Mouse (Mus musculus) liver, embryonic 13.5 days (tissue): ENCODE data around the gene Bcas3. TPM values are rescaled to one million over a fixed set of nuclear protein-coding genes. Genes with fewer than 3 reads are reported as not detected.

Source experiments
- ATAC-seq: fragments of 200-750 bp; cut with Nextera tagmentation; 2 replicates; pipeline ENCODE4 v1.8.0; 2017; ENCODE audit warnings: low read depth, mild to moderate bottlenecking, moderate number of reproducible peaks, moderate library complexity
- DNase-seq: peaks from one replicate; pipeline ENCODE4 v3.0.0; 2022
- H3K27ac ChIP-seq: fragments of 300-500 bp; sonication (generic); 2 replicates; pipeline ENCODE4 v1.5.1; 2015; ENCODE audit warnings: moderate library complexity, mild to moderate bottlenecking, inconsistent platforms
- H3K27me3 ChIP-seq: fragments of 300-500 bp; sonication (generic); 2 replicates; pipeline ENCODE4 v1.6.1; 2015; ENCODE audit warnings: mild to moderate bottlenecking, inconsistent platforms
- H3K36me3 ChIP-seq: fragments of 300-500 bp; sonication (generic); 2 replicates; pipeline ENCODE4 v1.6.1; 2015; ENCODE audit warnings: mild to moderate bottlenecking, inconsistent platforms
- H3K4me1 ChIP-seq: fragments of 300-500 bp; sonication (generic); replicated peaks from 2 replicates; pipeline ENCODE4 v1.6.1; 2015; ENCODE audit warnings: inconsistent platforms
- H3K4me2 ChIP-seq: fragments of 300-500 bp; sonication (generic); 2 replicates; pipeline ENCODE4 v1.6.1; 2015; ENCODE audit warnings: inconsistent platforms, mild to moderate bottlenecking, moderate library complexity
- H3K4me3 ChIP-seq: fragments of 300-500 bp; sonication (generic); replicated peaks from 2 replicates; pipeline ENCODE4 v1.5.1; 2015; ENCODE audit warnings: mild to moderate bottlenecking, inconsistent platforms
- H3K9ac ChIP-seq: fragments of 300-500 bp; sonication (generic); 2 replicates; pipeline ENCODE4 v1.6.1; 2015; ENCODE audit warnings: mild to moderate bottlenecking, inconsistent platforms
- H3K9me3 ChIP-seq: fragments of 300-500 bp; sonication (generic); replicated peaks from 2 replicates; pipeline ENCODE4 v1.6.1; 2016; ENCODE audit warnings: inconsistent platforms
- WGBS: fragments of 180-500 bp; shearing (Covaris S2); methylation state at CpG from one replicate; pipeline ENCODE4 v1.1.7; 2015; ENCODE audit not compliant: insufficient replicate concordance; 5-methylcytosine and 5-hydroxymethylcytosine counted together
- polyA plus RNA-seq: library from polyadenylated mRNA; unstranded; fragments of >200 nt; fragmentation: Nextera tagmentation; extraction: Ambion mirVana; gene quantifications from 2 replicates; pipeline ENCODE4 v1.2.1, GENCODE M21; 2015

Gene Bcas3
- polyA plus RNA-seq, 1 experiment from 2014 or later, result 13.6 TPM

GRCm38 (mm10) chr11:85628303-85629063 is 275.5 kb downstream of the Bcas3 start:
- no peak for ATAC-seq
- Histone ChIP-seq H3K9ac (no peak overlapping the region), H3K27me3 (no peaks in the 10 kb centered on the region), H3K4me2 (peak overlapping the region; percentile 17; the same call in 1 of the 2 replicates), H3K4me3 (no peak overlapping the region), H3K36me3 (no peaks in the 10 kb centered on the region), H3K9me3 (no peaks in the 10 kb centered on the region), H3K27ac (no peak overlapping the region), H3K4me1 (peaks cover 20% of the 10 kb centered on the region)
- 49% methylated on average over 13 of the region's 13 CpGs for WGBS
- no peak for DNase-seq

GRCm38 (mm10) chr11:85632568-85632981 is 279.6 kb downstream of the Bcas3 start:
- H3K4me2 ChIP-seq, result no peak overlapping the region
- H3K27ac ChIP-seq, result no peak overlapping the region
- H3K4me3 ChIP-seq, result no peak overlapping the region
- no peaks in the 10 kb centered on the region for H3K9me3 ChIP-seq
- no peak overlapping the region for H3K9ac ChIP-seq
- DNase-seq (no peak), ATAC-seq (no peak)
- no peaks in the 10 kb centered on the region for H3K36me3 ChIP-seq
- peaks cover 18% of the 10 kb centered on the region for H3K4me1 ChIP-seq
- WGBS, result 65% methylated on average over 2 of the region's 2 CpGs
- no peaks in the 10 kb centered on the region for H3K27me3 ChIP-seq

GRCm38 (mm10) chr11:85638696-85639495 is 285.9 kb downstream of the Bcas3 start:
- DNase-seq (no peak), ATAC-seq (no peak)
- Histone ChIP-seq H3K27ac (no peak overlapping the region), H3K36me3 (no peaks in the 10 kb centered on the region), H3K9me3 (no peaks in the 10 kb centered on the region), H3K4me3 (no peak overlapping the region), H3K9ac (no peak overlapping the region), H3K4me1 (peaks cover 40% of the 10 kb centered on the region), H3K27me3 (no peaks in the 10 kb centered on the region), H3K4me2 (0 out of 2 replicates have a peak overlapping the region, but pooled peaks have one; percentile 13)
- WGBS, result 67% methylated on average over 12 of the region's 12 CpGs

- no peaks in the 10 kb centered on the region for H3K27me3 ChIP-seq
- no peak for ATAC-seq
- no peak overlapping the region for H3K4me2 ChIP-seq
- H3K4me1 ChIP-seq, result peaks cover 57% of the 10 kb centered on the region
- H3K4me3 ChIP-seq, result no peak overlapping the region
- no peaks in the 10 kb centered on the region for H3K36me3 ChIP-seq
- no peak overlapping the region for H3K27ac ChIP-seq
- 39% methylated on average over 5 of the region's 5 CpGs for WGBS
- no peak for DNase-seq
- no peak overlapping the region for H3K9ac ChIP-seq
- H3K9me3 ChIP-seq, result no peaks in the 10 kb centered on the region
Observed at GRCm38 (mm10) chr11:85640659-85641058, 287.7 kb downstream of the Bcas3 start.

- no peak overlapping the region for H3K4me3 ChIP-seq
- peaks cover 61% of the 10 kb centered on the region for H3K4me1 ChIP-seq
- no peaks in the 10 kb centered on the region for H3K27me3 ChIP-seq
- H3K27ac ChIP-seq, result no peak overlapping the region
- H3K9ac ChIP-seq, result no peak overlapping the region
- no peaks in the 10 kb centered on the region for H3K9me3 ChIP-seq
- no peak overlapping the region for H3K4me2 ChIP-seq
- DNase-seq, result no peak
- 66% methylated on average over 4 of the region's 4 CpGs for WGBS
- H3K36me3 ChIP-seq, result no peaks in the 10 kb centered on the region
- ATAC-seq, result no peak
Observed at GRCm38 (mm10) chr11:85641486-85641885, 288.5 kb downstream of the Bcas3 start.

- DNase-seq (no peak), ATAC-seq (no peak)
- Histone ChIP-seq H3K4me1 (peaks cover 61% of the 10 kb centered on the region), H3K27me3 (no peaks in the 10 kb centered on the region), H3K4me2 (no peak overlapping the region), H3K36me3 (no peaks in the 10 kb centered on the region), H3K4me3 (no peak overlapping the region), H3K9me3 (no peaks in the 10 kb centered on the region), H3K27ac (no peak overlapping the region), H3K9ac (no peak overlapping the region)
- 64% methylated on average over 6 of the region's 6 CpGs for WGBS
Observed at GRCm38 (mm10) chr11:85642591-85642990, 289.6 kb downstream of the Bcas3 start.

GRCm38 (mm10) chr11:85643025-85643424 is 290.1 kb downstream of the Bcas3 start:
- Histone ChIP-seq H3K9ac (no peak overlapping the region), H3K4me3 (no peak overlapping the region), H3K4me2 (no peak overlapping the region), H3K36me3 (no peaks in the 10 kb centered on the region), H3K4me1 (peaks cover 61% of the 10 kb centered on the region), H3K27ac (no peak overlapping the region), H3K27me3 (no peaks in the 10 kb centered on the region), H3K9me3 (no peaks in the 10 kb centered on the region)
- 66% methylated on average over 4 of the region's 4 CpGs for WGBS
- DNase-seq (no peak), ATAC-seq (no peak)

- DNase-seq, result no peak
- Histone ChIP-seq H3K4me2 (peak overlapping the region; percentile 55), H3K4me3 (no peak overlapping the region), H3K4me1 (peaks cover 61% of the 10 kb centered on the region), H3K27ac (peak overlapping the region; percentile 48), H3K27me3 (no peaks in the 10 kb centered on the region), H3K9me3 (no peaks in the 10 kb centered on the region), H3K9ac (0 out of 2 replicates have a peak overlapping the region, but pooled peaks have one; percentile 20), H3K36me3 (no peaks in the 10 kb centered on the region)
- no peak for ATAC-seq
- 63% methylated on average over 10 of the region's 10 CpGs for WGBS
Observed at GRCm38 (mm10) chr11:85643479-85644000, 290.6 kb downstream of the Bcas3 start.

- WGBS, result 17% methylated on average over 12 of the region's 12 CpGs
- Histone ChIP-seq H3K9ac (0 out of 2 replicates have a peak overlapping the region, but pooled peaks have one; percentile 4), H3K4me3 (peak overlapping the region; percentile 20; the same call in 1 of the 2 replicates), H3K4me2 (peak overlapping the region; percentile 55), H3K9me3 (no peaks in the 10 kb centered on the region), H3K4me1 (peaks cover 61% of the 10 kb centered on the region), H3K27ac (peak overlapping the region; percentile 48), H3K36me3 (no peaks in the 10 kb centered on the region), H3K27me3 (no peaks in the 10 kb centered on the region)
- peak; percentile 81 for ATAC-seq
- peak; percentile 49 for DNase-seq
Observed at GRCm38 (mm10) chr11:85644027-85644747, 291.2 kb downstream of the Bcas3 start.

- Histone ChIP-seq H3K36me3 (no peaks in the 10 kb centered on the region), H3K4me3 (peak overlapping the region; percentile 20), H3K9ac (0 out of 2 replicates have a peak overlapping the region, but pooled peaks have one; percentile 4), H3K27ac (0 out of 2 replicates have a peak overlapping the region, but pooled peaks have one; percentile 48), H3K4me1 (peaks cover 58% of the 10 kb centered on the region), H3K9me3 (no peaks in the 10 kb centered on the region), H3K4me2 (peak overlapping the region; percentile 55), H3K27me3 (no peaks in the 10 kb centered on the region)
- DNase-seq (peak; percentile 46), ATAC-seq (peak; percentile 81)
- 28% methylated on average over 6 of the region's 6 CpGs for WGBS
Observed at GRCm38 (mm10) chr11:85644748-85645060, 291.7 kb downstream of the Bcas3 start.
